Mouse (Mus musculus): ENCODE data around the gene Daam2. TPM values are rescaled to one million over a fixed set of nuclear protein-coding genes. Genes with fewer than 3 reads are reported as not detected.
"Not testable (repeated sequence)": the region's sequence is repeated elsewhere in the genome, so short reads cannot be mapped to it uniquely, and the experiment has no call there.

Daam2 gene
- polyA plus RNA-seq, 1 experiment, result 1.2 TPM

GRCm38 (mm10) chr17:49477370-49477769 is 86.8 kb downstream of the Daam2 start:
- H3K4me3 ChIP-seq (ENCODE audit: insufficient read depth, low read depth, low read length), result no peak overlapping the region
- H3K4me1 ChIP-seq (ENCODE audit: control insufficient read depth, insufficient read depth, insufficient read length, low read length), result no peaks in the 10 kb centered on the region
- no peak overlapping the region for H3K27ac ChIP-seq (replicated peaks; ENCODE audit: low read depth, low read length)

- no peaks in the 10 kb centered on the region for H3K4me1 ChIP-seq (ENCODE audit: control insufficient read depth, insufficient read depth, insufficient read length, low read length)
- H3K27ac ChIP-seq (replicated peaks; ENCODE audit: low read depth, low read length), result no peak overlapping the region
- H3K4me3 ChIP-seq (ENCODE audit: insufficient read depth, low read depth, low read length), result no peak overlapping the region
These were observed 89.0 kb downstream of the Daam2 start for GRCm38 (mm10) chr17:49475174-49475573.

- H3K27ac ChIP-seq (replicated peaks; ENCODE audit: low read depth, low read length), result no peak overlapping the region
- no peak overlapping the region for H3K4me3 ChIP-seq (ENCODE audit: insufficient read depth, low read depth, low read length)
- no peaks in the 10 kb centered on the region for H3K4me1 ChIP-seq (ENCODE audit: control insufficient read depth, insufficient read depth, insufficient read length, low read length)
These were observed 90.1 kb downstream of the Daam2 start for GRCm38 (mm10) chr17:49474051-49474450.

- no peaks in the 10 kb centered on the region for H3K4me1 ChIP-seq (ENCODE audit: control insufficient read depth, insufficient read depth, insufficient read length, low read length)
- H3K27ac ChIP-seq (replicated peaks; ENCODE audit: low read depth, low read length), result no peak overlapping the region
- no peak overlapping the region for H3K4me3 ChIP-seq (ENCODE audit: insufficient read depth, low read depth, low read length)
These were observed 91.5 kb downstream of the Daam2 start for GRCm38 (mm10) chr17:49472626-49473025.

GRCm38 (mm10) chr17:49468223-49468622 is 95.9 kb downstream of the Daam2 start:
- no peaks in the 10 kb centered on the region for H3K4me1 ChIP-seq (ENCODE audit: control insufficient read depth, insufficient read depth, insufficient read length, low read length)
- H3K4me3 ChIP-seq (ENCODE audit: insufficient read depth, low read depth, low read length), result no peak overlapping the region
- H3K27ac ChIP-seq (replicated peaks; ENCODE audit: low read depth, low read length), result no peak overlapping the region

- Histone ChIP-seq H3K27ac (replicated peaks; ENCODE audit: low read depth, low read length) (no peak overlapping the region), H3K4me3 (ENCODE audit: insufficient read depth, low read depth, low read length) (no peak overlapping the region), H3K4me1 (ENCODE audit: control insufficient read depth, insufficient read depth, insufficient read length, low read length) (no peaks in the 10 kb centered on the region)
These were observed 99.3 kb downstream of the Daam2 start for GRCm38 (mm10) chr17:49464884-49465283.

GRCm38 (mm10) chr17:49458386-49458785 is 105.8 kb downstream of the Daam2 start:
- Histone ChIP-seq H3K4me1 (ENCODE audit: control insufficient read depth, insufficient read depth, insufficient read length, low read length) (no peaks in the 10 kb centered on the region), H3K4me3 (ENCODE audit: insufficient read depth, low read depth, low read length) (no peak overlapping the region), H3K27ac (replicated peaks; ENCODE audit: low read depth, low read length) (no peak overlapping the region)

- H3K27ac ChIP-seq (replicated peaks; ENCODE audit: low read depth, low read length), result no peak overlapping the region
- H3K4me3 ChIP-seq (ENCODE audit: insufficient read depth, low read depth, low read length), result no peak overlapping the region
- no peaks in the 10 kb centered on the region for H3K4me1 ChIP-seq (ENCODE audit: control insufficient read depth, insufficient read depth, insufficient read length, low read length)
These were observed 106.3 kb downstream of the Daam2 start for GRCm38 (mm10) chr17:49457833-49458232.

GRCm38 (mm10) chr17:49456334-49456733 is 107.8 kb downstream of the Daam2 start:
- Histone ChIP-seq H3K27ac (replicated peaks; ENCODE audit: low read depth, low read length) (no peak overlapping the region), H3K4me3 (ENCODE audit: insufficient read depth, low read depth, low read length) (no peak overlapping the region), H3K4me1 (ENCODE audit: control insufficient read depth, insufficient read depth, insufficient read length, low read length) (no peaks in the 10 kb centered on the region)

GRCm38 (mm10) chr17:49450922-49451321 is 113.2 kb downstream of the Daam2 start:
- Histone ChIP-seq H3K4me3 (ENCODE audit: insufficient read depth, low read depth, low read length) (no peak overlapping the region), H3K27ac (replicated peaks; ENCODE audit: low read depth, low read length) (no peak overlapping the region), H3K4me1 (ENCODE audit: control insufficient read depth, insufficient read depth, insufficient read length, low read length) (no peaks in the 10 kb centered on the region)

- H3K4me3 ChIP-seq (ENCODE audit: insufficient read depth, low read depth, low read length), result no peak overlapping the region
- no peaks in the 10 kb centered on the region for H3K4me1 ChIP-seq (ENCODE audit: control insufficient read depth, insufficient read depth, insufficient read length, low read length)
- H3K27ac ChIP-seq (replicated peaks; ENCODE audit: low read depth, low read length), result no peak overlapping the region
These were observed 114.9 kb downstream of the Daam2 start for GRCm38 (mm10) chr17:49449230-49449608.

GRCm38 (mm10) chr17:49448570-49449229 is 115.4 kb downstream of the Daam2 start:
- Histone ChIP-seq H3K4me3 (ENCODE audit: insufficient read depth, low read depth, low read length) (no peak overlapping the region), H3K27ac (replicated peaks; ENCODE audit: low read depth, low read length) (no peak overlapping the region), H3K4me1 (ENCODE audit: control insufficient read depth, insufficient read depth, insufficient read length, low read length) (no peaks in the 10 kb centered on the region)

GRCm38 (mm10) chr17:49442841-49443240 is 121.3 kb downstream of the Daam2 start:
- not testable (repeated sequence) for H3K4me3 ChIP-seq (ENCODE audit: insufficient read depth, low read depth, low read length); H3K4me1 ChIP-seq (ENCODE audit: control insufficient read depth, insufficient read depth, insufficient read length, low read length); H3K27ac ChIP-seq (replicated peaks; ENCODE audit: low read depth, low read length)

- Histone ChIP-seq H3K4me1 (ENCODE audit: control insufficient read depth, insufficient read depth, insufficient read length, low read length) (no peaks in the 10 kb centered on the region), H3K4me3 (ENCODE audit: insufficient read depth, low read depth, low read length) (no peak overlapping the region), H3K27ac (replicated peaks; ENCODE audit: low read depth, low read length) (no peak overlapping the region)
These were observed 123.6 kb downstream of the Daam2 start for GRCm38 (mm10) chr17:49440331-49441130.

GRCm38 (mm10) chr17:49439706-49440105 is 124.4 kb downstream of the Daam2 start:
- H3K4me3 ChIP-seq (ENCODE audit: insufficient read depth, low read depth, low read length), result no peak overlapping the region
- no peak overlapping the region for H3K27ac ChIP-seq (replicated peaks; ENCODE audit: low read depth, low read length)
- no peaks in the 10 kb centered on the region; the same call in 1 of the 2 replicates for H3K4me1 ChIP-seq (ENCODE audit: control insufficient read depth, insufficient read depth, insufficient read length, low read length)
